Mouse (Mus musculus): ENCODE results near the gene 4933427D14Rik. TPM values are rescaled to one million over a fixed set of nuclear protein-coding genes. Genes with fewer than 3 reads are reported as not detected.

The 4933427D14Rik gene
- total RNA-seq, 2 experiments from 2014 or later = 4.2 to 8.9 TPM

DNA sequence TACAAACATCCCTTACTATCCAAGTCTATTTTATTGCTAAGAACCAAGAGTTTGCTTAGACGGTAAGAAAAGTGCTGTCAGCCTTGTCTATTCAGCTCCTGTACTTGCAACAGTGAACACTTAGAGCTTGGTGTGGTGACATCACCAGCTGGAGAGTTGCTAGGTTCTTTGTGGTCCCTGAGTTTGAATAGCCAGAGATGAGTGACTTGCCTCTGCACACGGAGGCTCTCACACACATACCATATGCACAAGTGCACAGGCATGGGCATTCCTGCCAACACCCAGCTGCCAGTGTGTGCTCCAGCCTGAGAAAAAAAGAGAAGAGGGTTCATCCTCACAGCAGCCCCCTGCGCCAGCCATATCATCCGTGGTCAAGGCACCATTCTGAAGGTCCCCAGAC, 83.7 kb downstream of the 4933427D14Rik start:
- ATAC-seq (replicated peaks; ENCODE audit: low FRiP score, poor library complexity, severe bottlenecking) = no peak

DNA sequence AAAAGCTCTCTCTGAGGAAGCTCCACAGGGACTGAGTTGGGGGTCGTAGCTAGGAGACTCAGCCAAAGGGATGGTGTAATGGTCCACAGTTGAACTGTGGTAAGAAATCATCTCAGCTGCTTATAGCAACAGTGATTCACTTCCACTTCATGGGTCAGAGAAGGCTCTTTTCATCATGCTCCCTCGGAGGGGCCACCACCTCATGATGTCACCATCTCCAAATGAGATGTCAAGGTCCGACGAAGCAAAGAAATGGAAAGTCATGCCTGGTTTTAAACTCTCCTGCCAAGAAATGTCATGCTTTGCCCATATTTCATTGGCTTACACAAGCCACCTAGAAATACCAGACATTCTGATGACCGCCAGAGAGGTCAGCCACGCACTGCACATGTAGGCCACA, 86.9 kb downstream of the 4933427D14Rik start:
- no peak for ATAC-seq (replicated peaks; ENCODE audit: low FRiP score, poor library complexity, severe bottlenecking)

DNA sequence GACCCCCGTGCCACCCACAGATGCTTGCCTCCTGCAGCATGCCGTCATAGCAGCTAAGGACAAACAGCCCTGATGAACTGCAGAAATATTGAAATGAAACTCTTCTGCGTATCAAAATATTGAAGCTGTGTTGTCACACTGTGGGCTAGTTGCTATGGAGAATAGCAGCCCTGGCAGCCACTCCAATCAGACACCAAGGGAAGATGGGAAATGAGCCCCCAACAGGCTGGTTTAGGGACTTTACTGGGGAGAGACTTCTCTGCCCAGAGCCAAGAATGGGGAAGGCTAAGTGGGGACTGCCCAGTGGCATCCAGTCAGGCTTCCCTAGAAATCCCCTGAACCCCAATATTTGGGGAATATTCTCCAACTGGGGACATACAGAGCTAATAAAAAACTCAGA, 88.6 kb downstream of the 4933427D14Rik start:
- ATAC-seq (replicated peaks; ENCODE audit: low FRiP score, poor library complexity, severe bottlenecking) = no peak

DNA sequence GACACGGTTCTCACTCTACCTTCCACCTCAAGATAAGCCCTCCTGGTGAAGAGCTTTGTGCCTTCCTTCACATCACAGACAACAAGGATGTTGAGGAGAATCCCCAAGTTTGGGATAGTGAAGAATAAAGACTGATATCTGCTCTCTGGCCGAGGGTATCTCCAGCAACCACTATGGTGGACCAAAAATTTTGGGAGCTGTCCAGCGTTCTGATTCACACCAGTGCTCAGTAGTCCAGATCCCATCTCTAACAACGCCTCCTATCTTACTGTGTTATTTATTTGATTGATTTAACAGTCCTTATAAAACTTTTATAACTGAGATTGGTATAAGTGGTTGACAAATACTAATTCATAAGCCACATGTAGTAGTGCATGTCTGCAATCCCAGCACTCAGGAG, 94.0 kb downstream of the 4933427D14Rik start:
- ATAC-seq (replicated peaks; ENCODE audit: low FRiP score, poor library complexity, severe bottlenecking) = no peak

DNA sequence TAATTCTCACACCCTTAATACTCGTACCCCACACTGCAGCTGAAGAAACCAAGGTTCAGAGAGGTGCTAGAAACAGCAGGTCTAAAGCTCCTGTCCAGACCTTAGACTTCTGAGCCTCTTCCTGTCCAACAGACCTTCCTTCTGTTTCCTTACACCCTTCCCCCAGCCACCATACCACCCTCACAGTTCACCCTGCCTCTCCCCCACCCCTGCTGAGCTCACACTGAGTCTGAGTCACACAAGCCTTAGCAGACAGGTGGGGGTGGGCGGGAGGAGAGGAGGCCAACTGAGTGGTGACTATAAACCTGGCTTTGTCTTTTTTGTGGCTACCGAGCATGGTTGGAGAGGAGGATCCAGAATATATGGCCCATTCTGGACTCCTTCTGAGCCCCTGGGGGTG, 96.5 kb downstream of the 4933427D14Rik start:
- ATAC-seq (replicated peaks; ENCODE audit: low FRiP score, poor library complexity, severe bottlenecking) = no peak

DNA sequence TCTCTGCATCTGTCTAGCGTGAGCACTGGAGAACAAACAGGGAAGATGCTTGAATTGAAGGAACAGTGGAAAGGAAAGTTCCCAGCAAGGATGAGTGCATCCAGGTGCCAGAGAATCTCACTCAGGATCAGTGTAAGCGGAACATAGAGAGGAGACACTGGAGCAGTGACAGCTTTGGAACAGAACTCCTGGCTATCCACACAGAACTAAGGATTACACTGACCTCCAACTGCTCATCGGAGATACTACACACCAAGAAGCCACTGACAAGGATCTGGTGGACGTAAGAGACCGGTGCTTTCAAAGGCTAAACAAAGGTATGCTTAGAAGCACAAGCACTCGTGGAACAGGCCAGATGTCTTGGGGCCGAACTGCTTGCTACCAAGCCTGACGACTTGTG, 103.0 kb downstream of the 4933427D14Rik start:
- no peak for ATAC-seq (replicated peaks; ENCODE audit: low FRiP score, poor library complexity, severe bottlenecking)

Other genes with a start within 250 kb of the 4933427D14Rik start
- gene Aipl1, start 169.9 kb downstream of the 4933427D14Rik start, total RNA-seq (2015; ENCODE audit: low replicate concordance) = 1.5 TPM in 1 of 2 replicates, not detected in the other
- gene Aipl1, start 169.9 kb downstream of the 4933427D14Rik start, total RNA-seq (2017; ENCODE audit: low replicate concordance) = not detected in 2 replicates
- gene Pimreg, start 165.4 kb downstream of the 4933427D14Rik start, total RNA-seq (2015; ENCODE audit: low replicate concordance) = 5.6 and 6.5 TPM in 2 replicates
- gene Pimreg, start 165.4 kb downstream of the 4933427D14Rik start, total RNA-seq (2017; ENCODE audit: low replicate concordance) = 2.0 and 2.2 TPM in 2 replicates
- gene Pitpnm3, start 71.7 kb downstream of the 4933427D14Rik start, total RNA-seq (2015; ENCODE audit: low replicate concordance) = not detected in 2 replicates
- 0.14 TPM in 1 of 2 replicates, not detected in the other for gene Pitpnm3, start 71.7 kb downstream of the 4933427D14Rik start, total RNA-seq (2017; ENCODE audit: low replicate concordance)
- gene Gm43951, start 619 bp downstream of the 4933427D14Rik start, total RNA-seq (2015; ENCODE audit: low replicate concordance) = not detected in 2 replicates
- not detected in 2 replicates for gene Gm43951, start 619 bp downstream of the 4933427D14Rik start, total RNA-seq (2017; ENCODE audit: low replicate concordance)
- gene Txndc17, start 88 bp upstream of the 4933427D14Rik start, total RNA-seq (2015; ENCODE audit: low replicate concordance) = 32.5 and 42.6 TPM in 2 replicates
- gene Txndc17, start 88 bp upstream of the 4933427D14Rik start, total RNA-seq (2017; ENCODE audit: low replicate concordance) = 13.6 and 17.0 TPM in 2 replicates
- gene Med31, start 8.1 kb upstream of the 4933427D14Rik start, total RNA-seq (2015; ENCODE audit: low replicate concordance) = 0.77 and 7.7 TPM in 2 replicates
- gene Med31, start 8.1 kb upstream of the 4933427D14Rik start, total RNA-seq (2017; ENCODE audit: low replicate concordance) = 4.1 and 6.6 TPM in 2 replicates
- not detected in 2 replicates for gene Slc13a5, start 59.8 kb upstream of the 4933427D14Rik start, total RNA-seq (2015; ENCODE audit: low replicate concordance)
- not detected in 2 replicates for gene Slc13a5, start 59.8 kb upstream of the 4933427D14Rik start, total RNA-seq (2017; ENCODE audit: low replicate concordance)
- gene Xaf1, start 94.2 kb upstream of the 4933427D14Rik start, total RNA-seq (2015; ENCODE audit: low replicate concordance) = 33.0 and 122 TPM in 2 replicates
- gene Xaf1, start 94.2 kb upstream of the 4933427D14Rik start, total RNA-seq (2017; ENCODE audit: low replicate concordance) = 48.7 and 64.9 TPM in 2 replicates
- gene Fbxo39, start 107.0 kb upstream of the 4933427D14Rik start, total RNA-seq (2015; ENCODE audit: low replicate concordance) = not detected in 2 replicates
- 0.70 and 1.3 TPM in 2 replicates for gene Fbxo39, start 107.0 kb upstream of the 4933427D14Rik start, total RNA-seq (2017; ENCODE audit: low replicate concordance)
- gene Tekt1, start 155.0 kb upstream of the 4933427D14Rik start, total RNA-seq (2015; ENCODE audit: low replicate concordance) = not detected in 2 replicates
- not detected in 2 replicates for gene Tekt1, start 155.0 kb upstream of the 4933427D14Rik start, total RNA-seq (2017; ENCODE audit: low replicate concordance)
- gene Smtnl2, start 204.3 kb upstream of the 4933427D14Rik start, total RNA-seq (2015; ENCODE audit: low replicate concordance) = not detected in 2 replicates
- not detected in 2 replicates for gene Smtnl2, start 204.3 kb upstream of the 4933427D14Rik start, total RNA-seq (2017; ENCODE audit: low replicate concordance)
- gene Ggt6, start 228.1 kb upstream of the 4933427D14Rik start, total RNA-seq (2015; ENCODE audit: low replicate concordance) = not detected in 2 replicates
- not detected in 2 replicates for gene Ggt6, start 228.1 kb upstream of the 4933427D14Rik start, total RNA-seq (2017; ENCODE audit: low replicate concordance)
- gene Mybbp1a, start 233.9 kb upstream of the 4933427D14Rik start, total RNA-seq (2015; ENCODE audit: low replicate concordance) = 44.7 and 49.6 TPM in 2 replicates
- gene Mybbp1a, start 233.9 kb upstream of the 4933427D14Rik start, total RNA-seq (2017; ENCODE audit: low replicate concordance) = 11.8 and 27.4 TPM in 2 replicates

Measured in erythroblast, adult 5-6 weeks (primary cell).